Mouse (Mus musculus) midbrain, embryonic 11.5 days (tissue): ENCODE measurements around the gene Zfp978. TPM values are rescaled to one million over a fixed set of nuclear protein-coding genes. Genes with fewer than 3 reads are reported as not detected.
"Not testable (repeated sequence)": the region's sequence is repeated elsewhere in the genome, so short reads cannot be mapped to it uniquely, and the experiment has no call there.

Source experiments
- ATAC-seq: fragments of 200-750 bp; cut with Nextera tagmentation; 2 replicates; pipeline ENCODE4 v1.8.0; 2017; ENCODE audit warnings: moderate TSS enrichment, moderate library complexity; ENCODE audit not compliant: low FRiP score
- DNase-seq: peaks from one replicate; pipeline ENCODE4 v3.0.0; 2015; ENCODE audit warnings: low spot score; ENCODE audit errors: missing footprints
- H3K27ac ChIP-seq: fragments of 300-500 bp; sonication (generic); 2 replicates; pipeline ENCODE4 v1.5.1; 2014; ENCODE audit warnings: low read depth, low read length
- H3K27me3 ChIP-seq: fragments of 300-500 bp; sonication (generic); 2 replicates; pipeline ENCODE4 v1.6.1; 2014; ENCODE audit warnings: mild to moderate bottlenecking, low read length, moderate library complexity, mixed read lengths; ENCODE audit not compliant: control insufficient read depth, insufficient read depth
- H3K36me3 ChIP-seq: fragments of 300-500 bp; sonication (generic); 2 replicates; pipeline ENCODE4 v1.6.1; 2014; ENCODE audit warnings: mild to moderate bottlenecking, low read length, moderate library complexity, mixed read lengths; ENCODE audit not compliant: control insufficient read depth, insufficient read depth
- H3K4me1 ChIP-seq: fragments of 300-500 bp; sonication (generic); 2 replicates; pipeline ENCODE4 v1.6.1; 2014; ENCODE audit warnings: low read length; ENCODE audit not compliant: control insufficient read depth, insufficient read depth
- H3K4me2 ChIP-seq: fragments of 300-500 bp; sonication (generic); 2 replicates; pipeline ENCODE4 v1.6.1; 2014; ENCODE audit warnings: mild to moderate bottlenecking, moderate library complexity
- H3K4me3 ChIP-seq: fragments of 300-500 bp; sonication (generic); 2 replicates; pipeline ENCODE4 v1.5.1; 2014; ENCODE audit warnings: low read depth, low read length
- H3K9ac ChIP-seq: fragments of 300-500 bp; sonication (generic); 2 replicates; pipeline ENCODE4 v1.6.1; 2014; ENCODE audit warnings: low read length
- H3K9me3 ChIP-seq: fragments of 300-500 bp; sonication (generic); 2 replicates; pipeline ENCODE4 v1.6.1; 2016; ENCODE audit warnings: low read length; ENCODE audit not compliant: control insufficient read depth
- WGBS: fragments of 180-500 bp; shearing (Covaris S2); extraction: QIAGEN DNeasy Blood & Tissue Kit; methylation state at CpG from one replicate; pipeline ENCODE4 v1.1.7; 2014; 5-methylcytosine and 5-hydroxymethylcytosine counted together
- polyA plus RNA-seq: library from polyadenylated mRNA; unstranded; fragments of >200 nt; fragmentation: Nextera tagmentation; extraction: Ambion mirVana; gene quantifications from 2 replicates; pipeline ENCODE4 v1.2.1, GENCODE M21; 2014

Zfp978 gene
- polyA plus RNA-seq, 1 experiment from 2014 or later: 0.23 TPM

- not testable (repeated sequence) for H3K36me3 ChIP-seq, ATAC-seq, H3K4me1 ChIP-seq, H3K27me3 ChIP-seq, H3K4me2 ChIP-seq, H3K9ac ChIP-seq, H3K27ac ChIP-seq, H3K4me3 ChIP-seq
- H3K9me3 ChIP-seq: peaks cover 45% of the 10 kb centered on the region
- DNase-seq: peak; percentile 78
- 82% methylated on average over 8 of the region's 8 CpGs for WGBS
Observed at GRCm38 (mm10) chr4:147419190-147419589, 58.1 kb downstream of the Zfp978 start.

GRCm38 (mm10) chr4:147419756-147420590, 58.9 kb downstream of the Zfp978 start:
- peaks cover 45% of the 10 kb centered on the region for H3K9me3 ChIP-seq
- not testable (repeated sequence) for H3K4me3 ChIP-seq, H3K4me1 ChIP-seq, H3K27ac ChIP-seq, H3K36me3 ChIP-seq, H3K4me2 ChIP-seq, H3K9ac ChIP-seq, H3K27me3 ChIP-seq, ATAC-seq
- WGBS: 84% methylated on average over 5 of the region's 5 CpGs
- DNase-seq: peak; percentile 90

GRCm38 (mm10) chr4:147420794-147421193, 59.7 kb downstream of the Zfp978 start:
- H3K9me3 ChIP-seq: peaks cover 52% of the 10 kb centered on the region

GRCm38 (mm10) chr4:147421316-147421715, 60.2 kb downstream of the Zfp978 start:
- not testable (repeated sequence) for H3K36me3 ChIP-seq, H3K4me2 ChIP-seq, H3K27me3 ChIP-seq, H3K27ac ChIP-seq, H3K4me1 ChIP-seq, H3K4me3 ChIP-seq, H3K9ac ChIP-seq, ATAC-seq
- DNase-seq: peak; percentile 85
- 34% methylated on average over 1 of the region's 1 CpGs for WGBS
- H3K9me3 ChIP-seq: peaks cover 48% of the 10 kb centered on the region

More at GRCm38 (mm10) chr4:147420794-147421193, 59.7 kb downstream of the Zfp978 start:
- no peak for ATAC-seq
- Histone ChIP-seq H3K9ac (no peak overlapping the region), H3K27ac (no peak overlapping the region), H3K27me3 (no peaks in the 10 kb centered on the region), H3K4me1 (no peaks in the 10 kb centered on the region), H3K36me3 (no peaks in the 10 kb centered on the region), H3K4me2 (no peak overlapping the region), H3K4me3 (no peak overlapping the region)
- DNase-seq: peak; percentile 79
- 71% methylated on average over 3 of the region's 3 CpGs for WGBS

- Histone ChIP-seq H3K4me2 (no peak overlapping the region), H3K9ac (no peak overlapping the region), H3K9me3 (peaks cover 38% of the 10 kb centered on the region), H3K27me3 (no peaks in the 10 kb centered on the region), H3K4me1 (no peaks in the 10 kb centered on the region), H3K4me3 (no peak overlapping the region), H3K27ac (no peak overlapping the region), H3K36me3 (no peaks in the 10 kb centered on the region)
- peak; percentile 15 for ATAC-seq
- 58% methylated on average over 3 of the region's 3 CpGs for WGBS
- peak; percentile 75 for DNase-seq
Observed at GRCm38 (mm10) chr4:147423140-147423539, 62.0 kb downstream of the Zfp978 start.

GRCm38 (mm10) chr4:147423641-147424298, 62.7 kb downstream of the Zfp978 start:
- ATAC-seq (peak; percentile 14), DNase-seq (peak; percentile 72)
- Histone ChIP-seq H3K9me3 (peaks cover 37% of the 10 kb centered on the region), H3K9ac (no peak overlapping the region), H3K4me1 (no peaks in the 10 kb centered on the region), H3K36me3 (no peaks in the 10 kb centered on the region), H3K27ac (no peak overlapping the region), H3K27me3 (no peaks in the 10 kb centered on the region), H3K4me2 (no peak overlapping the region), H3K4me3 (no peak overlapping the region)
- WGBS: 61% methylated on average over 4 of the region's 4 CpGs

- H3K4me1 ChIP-seq, H3K36me3 ChIP-seq, H3K27me3 ChIP-seq, H3K27ac ChIP-seq, H3K4me3 ChIP-seq, H3K4me2 ChIP-seq, H3K9ac ChIP-seq, ATAC-seq: not testable (repeated sequence)
- WGBS: 51% methylated on average over 3 of the region's 3 CpGs
- DNase-seq: peak; percentile 75
- peaks cover 36% of the 10 kb centered on the region for H3K9me3 ChIP-seq
Observed at GRCm38 (mm10) chr4:147424404-147424803, 63.3 kb downstream of the Zfp978 start.

GRCm38 (mm10) chr4:147425615-147426347, 64.7 kb downstream of the Zfp978 start:
- 53% methylated on average over 5 of the region's 5 CpGs for WGBS
- H3K36me3 ChIP-seq, H3K27me3 ChIP-seq, H3K4me3 ChIP-seq, H3K27ac ChIP-seq, H3K4me1 ChIP-seq, H3K4me2 ChIP-seq, H3K9ac ChIP-seq: not testable (repeated sequence)
- ATAC-seq (peak; percentile 13; the same call in 1 of the 2 replicates), DNase-seq (peak; percentile 87)
- peaks cover 44% of the 10 kb centered on the region for H3K9me3 ChIP-seq

- Histone ChIP-seq H3K9ac (no peak overlapping the region), H3K4me2 (no peak overlapping the region), H3K27me3 (no peaks in the 10 kb centered on the region), H3K4me3 (no peak overlapping the region), H3K9me3 (peaks cover 33% of the 10 kb centered on the region), H3K4me1 (no peaks in the 10 kb centered on the region), H3K36me3 (no peaks in the 10 kb centered on the region), H3K27ac (no peak overlapping the region)
- ATAC-seq (no peak), DNase-seq (peak; percentile 47)
Observed at GRCm38 (mm10) chr4:147430651-147431050, 69.5 kb downstream of the Zfp978 start.
